Mouse (Mus musculus): ENCODE measurements around the gene Dnal4. TPM values are rescaled to one million over a fixed set of nuclear protein-coding genes. Genes with fewer than 3 reads are reported as not detected.

Dnal4 gene
- total RNA-seq, 2 experiments from 2014 or later = 53.0 to 56.9 TPM

GRCm38 (mm10) chr15:79740739-79741138 lies 36.9 kb downstream of the Dnal4 start:
- DNase-seq (ENCODE audit: low spot score in 2 of 2) = no peak

GRCm38 (mm10) chr15:79734311-79734710 lies 43.3 kb downstream of the Dnal4 start:
- no peak for DNase-seq (ENCODE audit: low spot score in 2 of 2)

- no peak for DNase-seq (ENCODE audit: low spot score in 2 of 2)
Measured at GRCm38 (mm10) chr15:79733640-79734039, 44.0 kb downstream of the Dnal4 start.

GRCm38 (mm10) chr15:79733192-79733591 lies 44.5 kb downstream of the Dnal4 start:
- no peak for DNase-seq (ENCODE audit: low spot score in 2 of 2)

GRCm38 (mm10) chr15:79731554-79731953 lies 46.1 kb downstream of the Dnal4 start:
- no peak for DNase-seq (ENCODE audit: low spot score in 2 of 2)

GRCm38 (mm10) chr15:79728731-79729388 lies 48.8 kb downstream of the Dnal4 start:
- no peak for DNase-seq (ENCODE audit: low spot score in 2 of 2)

GRCm38 (mm10) chr15:79728311-79728710 lies 49.3 kb downstream of the Dnal4 start:
- DNase-seq (ENCODE audit: low spot score in 2 of 2) = no peak

- DNase-seq (ENCODE audit: low spot score in 2 of 2) = peak in 1 of 2 experiments; percentile 32
Measured at GRCm38 (mm10) chr15:79727840-79728239, 49.8 kb downstream of the Dnal4 start.

- peak; percentile 48 to 66 for DNase-seq (ENCODE audit: low spot score in 2 of 2)
Measured at GRCm38 (mm10) chr15:79725190-79725789, 52.4 kb downstream of the Dnal4 start.

GRCm38 (mm10) chr15:79723439-79723838 lies 54.2 kb downstream of the Dnal4 start:
- DNase-seq (ENCODE audit: low spot score in 2 of 2) = peak in 1 of 2 experiments; percentile 34

GRCm38 (mm10) chr15:79720796-79721195 lies 56.9 kb downstream of the Dnal4 start:
- DNase-seq (ENCODE audit: low spot score in 2 of 2) = no peak

- DNase-seq (ENCODE audit: low spot score in 2 of 2) = no peak
Measured at GRCm38 (mm10) chr15:79720267-79720666, 57.4 kb downstream of the Dnal4 start.

GRCm38 (mm10) chr15:79716710-79717109 lies 60.9 kb downstream of the Dnal4 start:
- DNase-seq (ENCODE audit: low spot score in 2 of 2) = no peak

- DNase-seq (ENCODE audit: low spot score in 2 of 2) = no peak
Measured at GRCm38 (mm10) chr15:79715646-79716045, 62.0 kb downstream of the Dnal4 start.

Other genes with a start within 250 kb of the Dnal4 start
- gene Ddx17, start 231.1 kb downstream of the Dnal4 start, total RNA-seq (2021) = 100 to 1,000 TPM; 304 to 309 TPM
- gene Dmc1, start 172.7 kb downstream of the Dnal4 start, total RNA-seq (2021) = under 1 TPM; 0.37 to 0.53 TPM
- 10 to 100 TPM in 1 of 2 experiments, 1 to 10 TPM in 1; 9.3 to 10.0 TPM for gene Fam227a, start 118.9 kb downstream of the Dnal4 start, total RNA-seq (2021)
- gene Cby1, start 118.7 kb downstream of the Dnal4 start, total RNA-seq (2021) = 10 to 100 TPM; 42.4 to 47.0 TPM
- 100 to 1,000 TPM; 102 to 108 TPM for gene Tomm22, start 107.0 kb downstream of the Dnal4 start, total RNA-seq (2021)
- gene Josd1, start 89.9 kb downstream of the Dnal4 start, total RNA-seq (2021) = 10 to 100 TPM; 65.8 to 71.5 TPM
- gene Gtpbp1, start 87.0 kb downstream of the Dnal4 start, total RNA-seq (2021) = 10 to 100 TPM; 52.7 to 53.4 TPM
- gene Sun2, start 35.3 kb downstream of the Dnal4 start, total RNA-seq (2021) = 10 to 100 TPM; 46.7 to 49.4 TPM
- 100 to 1,000 TPM; 691 to 759 TPM for gene Nptxr, start 26.9 kb upstream of the Dnal4 start, total RNA-seq (2021)
- 10 to 100 TPM in 1 of 2 experiments, 1 to 10 TPM in 1; 6.8 to 28.8 TPM for gene Npcd, start 56.4 kb upstream of the Dnal4 start, total RNA-seq (2021)
- gene Cbx6, start 56.8 kb upstream of the Dnal4 start, total RNA-seq (2021) = 100 to 1,000 TPM; 323 TPM
- gene Apobec3, start 113.8 kb upstream of the Dnal4 start, total RNA-seq (2021) = 1 to 10 TPM; 4.3 to 5.0 TPM
- 10 to 100 TPM; 59.6 to 61.7 TPM for gene Cbx7, start 193.3 kb upstream of the Dnal4 start, total RNA-seq (2021)
- 10 to 100 TPM; 28.5 to 37.6 TPM for gene Pdgfb, start 237.1 kb upstream of the Dnal4 start, total RNA-seq (2021)